21 mouse cellular contexts compared by ENCODE assay signal in genomic region chr11:30560215-30560614, GRCm38 (mm10).
A peak's percentile ranks its signal among the peaks of the same experiment; 100 is the strongest.
DNase-seq lines count a peak whose midpoint lies in the region; ATAC-seq and TF ChIP-seq lines count a peak whose summit lies in the region.
"Had no signal": no experiment of that assay in that cellular context is flagged by ENCODE, and none has a peak within 500 bp of the region (broad histone marks: within the 10 kb centered on the region; RNA-seq: fewer than 3 reads in every experiment).

No protein-coding gene starts in this region.

- H3K4me1 ChIP-seq in kidney, embryonic 15.5 days, result no peaks in the 10 kb centered on the region
- no peaks in the 10 kb centered on the region for H3K4me1 ChIP-seq in kidney, postnatal 0 days (replicated peaks; ENCODE audit: insufficient read depth, low read length)
- H3K4me1 ChIP-seq: embryonic facial prominence, embryonic 13.5 days; embryonic facial prominence, embryonic 15.5 days; forebrain, embryonic 10.5 days; forebrain, embryonic 12.5 days had no signal

- H3K36me3 ChIP-seq in kidney, embryonic 15.5 days, result no peaks in the 10 kb centered on the region
- no peaks in the 10 kb centered on the region for H3K36me3 ChIP-seq in kidney, postnatal 0 days (ENCODE audit: insufficient read depth, low read length)
- H3K36me3 ChIP-seq: embryonic facial prominence, embryonic 13.5 days; embryonic facial prominence, embryonic 15.5 days; forebrain, embryonic 10.5 days; forebrain, embryonic 12.5 days had no signal

- no peak overlapping the region for H3K9ac ChIP-seq in kidney, embryonic 15.5 days
- H3K9ac ChIP-seq in kidney, postnatal 0 days (ENCODE audit: low read depth, low read length), result no peak overlapping the region
- H3K9ac ChIP-seq: embryonic facial prominence, embryonic 13.5 days; embryonic facial prominence, embryonic 15.5 days; forebrain, embryonic 12.5 days had no signal

- H3K9me3 ChIP-seq in kidney, embryonic 15.5 days (replicated peaks), result no peaks in the 10 kb centered on the region
- H3K9me3 ChIP-seq in kidney, postnatal 0 days (replicated peaks; ENCODE audit: low read length), result no peaks in the 10 kb centered on the region
- H3K9me3 ChIP-seq: embryonic facial prominence, embryonic 13.5 days; embryonic facial prominence, embryonic 15.5 days; forebrain, embryonic 10.5 days; forebrain, embryonic 12.5 days had no signal

- H3K4me3 ChIP-seq in kidney, embryonic 15.5 days (replicated peaks), result no peak overlapping the region
- H3K4me3 ChIP-seq in kidney, postnatal 0 days (replicated peaks; ENCODE audit: low read depth, low read length), result no peak overlapping the region
- H3K4me3 ChIP-seq: embryonic facial prominence, embryonic 13.5 days; embryonic facial prominence, embryonic 15.5 days; erythroblast, embryonic 14.5 days; forebrain, embryonic 10.5 days; forebrain, embryonic 12.5 days had no signal

- no peak overlapping the region for H3K4me2 ChIP-seq in kidney, embryonic 15.5 days
- H3K4me2 ChIP-seq in kidney, postnatal 0 days (ENCODE audit: low read length), result no peak overlapping the region
- H3K4me2 ChIP-seq: embryonic facial prominence, embryonic 13.5 days; embryonic facial prominence, embryonic 15.5 days; forebrain, embryonic 12.5 days had no signal

- peak; percentile 73; the same call in 1 of the 2 replicates for ATAC-seq in kidney, embryonic 15.5 days (replicated peaks; ENCODE audit: low FRiP score)
- ATAC-seq in kidney, postnatal 0 days (replicated peaks; ENCODE audit: low FRiP score, low read depth), result no peak
- ATAC-seq: forebrain, embryonic 14.5 days; forebrain, embryonic 16.5 days had no signal

- 45% methylated on average over 1 of the region's 1 CpGs for WGBS in kidney, embryonic 15.5 days
- 52% methylated on average over 1 of the region's 1 CpGs for WGBS in kidney, postnatal 0 days

- TF ChIP-seq CTCF in kidney, postnatal 0 days (IDR thresholded peaks at IDR 0.05; ENCODE audit: low read depth), result no peak

- H3K27me3 ChIP-seq in kidney, embryonic 15.5 days, result no peaks in the 10 kb centered on the region
- no peaks in the 10 kb centered on the region for H3K27me3 ChIP-seq in kidney, postnatal 0 days (ENCODE audit: insufficient read depth, low read length)
- H3K27me3 ChIP-seq: embryonic facial prominence, embryonic 13.5 days; embryonic facial prominence, embryonic 15.5 days; forebrain, embryonic 12.5 days had no signal

- peak overlapping the region; percentile 69 for H3K27ac ChIP-seq in kidney, embryonic 15.5 days
- 0 out of 2 replicates have a peak overlapping the region, but pooled peaks have one; percentile 60 for H3K27ac ChIP-seq in kidney, postnatal 0 days
- H3K27ac ChIP-seq: embryonic facial prominence, embryonic 13.5 days; embryonic facial prominence, embryonic 15.5 days; forebrain, embryonic 10.5 days; forebrain, embryonic 12.5 days had no signal

- DNase-seq in kidney, adult 8-10 months, result no peak
- peak; percentile 83 for DNase-seq in kidney, postnatal 0 days (ENCODE audit: low spot score)
- no peak for DNase-seq in kidney, postnatal 14 days
- DNase-seq: adrenal gland, adult 2 months; adrenal gland, postnatal 10 days; adrenal gland, postnatal 25 days; cerebellum, adult 11 months; cerebellum, adult 18-20 months; cerebellum, adult 8-10 months; cerebellum, adult 9-11 months; cerebellum, postnatal 14 days; cerebellum, postnatal 36 days; embryo, embryonic 11 days had no signal
